Mouse (Mus musculus) neural tube, embryonic 14.5 days (tissue): ENCODE measurements around the gene Gcn1l1. TPM values are rescaled to one million over a fixed set of nuclear protein-coding genes. Genes with fewer than 3 reads are reported as not detected.
A peak's percentile ranks its signal among the peaks of the same experiment; 100 is the strongest.
"Not testable (repeated sequence)": the region's sequence is repeated elsewhere in the genome, so short reads cannot be mapped to it uniquely, and the experiment has no call there.

Experiments used
- ATAC-seq: fragments of 200-750 bp; cut with Nextera tagmentation; 2 replicates; pipeline ENCODE4 v1.8.0; 2017; ENCODE audit warnings: low read depth, mild to moderate bottlenecking, moderate TSS enrichment, moderate library complexity
- H3K27ac ChIP-seq: fragments of 300-500 bp; sonication (generic); 2 replicates; pipeline ENCODE4 v1.5.1; 2014; ENCODE audit warnings: low read depth, mild to moderate bottlenecking, control low read depth, low read length, moderate library complexity, mixed read lengths
- H3K27me3 ChIP-seq: fragments of 300-500 bp; sonication (generic); 2 replicates; pipeline ENCODE4 v1.6.1; 2014; ENCODE audit warnings: low read length; ENCODE audit not compliant: control insufficient read depth, insufficient read depth
- H3K36me3 ChIP-seq: fragments of 300-500 bp; sonication (generic); 2 replicates; pipeline ENCODE4 v1.6.1; 2014; ENCODE audit warnings: low read length, mixed read lengths; ENCODE audit not compliant: control insufficient read depth, insufficient read depth
- H3K4me1 ChIP-seq: fragments of 300-500 bp; sonication (generic); 2 replicates; pipeline ENCODE4 v1.6.1; 2014; ENCODE audit warnings: low read length; ENCODE audit not compliant: control insufficient read depth, insufficient read depth
- H3K4me2 ChIP-seq: fragments of 300-500 bp; sonication (generic); 2 replicates; pipeline ENCODE4 v1.6.1; 2014; ENCODE audit warnings: mild to moderate bottlenecking, low read depth, low read length, control low read depth
- H3K4me3 ChIP-seq: fragments of 300-500 bp; sonication (generic); 2 replicates; pipeline ENCODE4 v1.5.1; 2014; ENCODE audit warnings: low read depth, low read length, control low read depth, mixed read lengths
- H3K9ac ChIP-seq: fragments of 300-500 bp; sonication (generic); replicated peaks from 2 replicates; pipeline ENCODE4 v1.6.1; 2014; ENCODE audit warnings: low read depth, mild to moderate bottlenecking, control low read depth, low read length, mixed read lengths
- H3K9me3 ChIP-seq: fragments of 300-500 bp; sonication (generic); 2 replicates; pipeline ENCODE4 v1.6.1; 2016; ENCODE audit warnings: low read length; ENCODE audit not compliant: control insufficient read depth
- WGBS: fragments of 180-500 bp; shearing (Covaris S2); extraction: QIAGEN DNeasy Blood & Tissue Kit; methylation state at CpG from one replicate; pipeline ENCODE4 v1.1.7; 2014; 5-methylcytosine and 5-hydroxymethylcytosine counted together
- polyA plus RNA-seq: library from polyadenylated mRNA; unstranded; fragments of >200 nt; fragmentation: Nextera tagmentation; extraction: Ambion mirVana; gene quantifications from 2 replicates; pipeline ENCODE4 v1.2.1, GENCODE M21; 2014

Gene Gcn1l1
- 41.9 and 45.2 TPM in 2 replicates for polyA plus RNA-seq

GRCm38 (mm10) chr5:115564737-115565393 lies at the start of gene Gcn1l1:
Gcn1l1 (plus strand) TSS chr5:115565254.
- Histone ChIP-seq H3K27me3 (no peaks in the 10 kb centered on the region; the same call in 1 of the 2 replicates), H3K4me3 (peak within 1 kb of the TSS; percentile 89), H3K4me2 (peak within 1 kb of the TSS; percentile 93), H3K9me3 (no peaks in the 10 kb centered on the region), H3K4me1 (peaks cover 23% of the 10 kb centered on the region), H3K36me3 (peaks cover 29% of the 10 kb centered on the region), H3K27ac (peak within 1 kb of the TSS; percentile 57), H3K9ac (peak within 1 kb of the TSS; percentile 88)
- ATAC-seq: peak; percentile 89
- WGBS: 1% methylated on average over 54 of the region's 55 CpGs

- Histone ChIP-seq H3K4me2 (no peak overlapping the region), H3K9me3 (no peaks in the 10 kb centered on the region), H3K36me3 (no peaks in the 10 kb centered on the region), H3K27me3 (no peaks in the 10 kb centered on the region), H3K4me3 (no peak overlapping the region), H3K4me1 (peaks cover 11% of the 10 kb centered on the region; the same call in 1 of the 2 replicates), H3K9ac (no peak overlapping the region), H3K27ac (0 out of 2 replicates have a peak overlapping the region, but pooled peaks have one; percentile 23)
- WGBS: 79% methylated on average over 32 of the region's 32 CpGs
- ATAC-seq: no peak
These were observed 48.8 kb upstream of the Gcn1l1 start for GRCm38 (mm10) chr5:115516081-115516907.

GRCm38 (mm10) chr5:115516908-115517307 lies 48.1 kb upstream of the Gcn1l1 start:
- Histone ChIP-seq H3K4me1 (peaks cover 11% of the 10 kb centered on the region; the same call in 1 of the 2 replicates), H3K4me3 (no peak overlapping the region), H3K27me3 (no peaks in the 10 kb centered on the region), H3K9me3 (no peaks in the 10 kb centered on the region), H3K36me3 (no peaks in the 10 kb centered on the region), H3K27ac (no peak overlapping the region), H3K9ac (no peak overlapping the region), H3K4me2 (no peak overlapping the region)
- WGBS: 91% methylated on average over 7 of the region's 7 CpGs
- no peak for ATAC-seq

GRCm38 (mm10) chr5:115517501-115517900 lies 47.6 kb upstream of the Gcn1l1 start:
- no peak overlapping the region for H3K27ac ChIP-seq
- H3K36me3 ChIP-seq: no peaks in the 10 kb centered on the region
- no peak for ATAC-seq
- H3K4me3 ChIP-seq: no peak overlapping the region
- H3K9me3 ChIP-seq: no peaks in the 10 kb centered on the region
- no peaks in the 10 kb centered on the region for H3K27me3 ChIP-seq
- no peak overlapping the region for H3K9ac ChIP-seq
- H3K4me2 ChIP-seq: no peak overlapping the region
- 93% methylated on average over 9 of the region's 9 CpGs for WGBS
- peaks cover 11% of the 10 kb centered on the region; the same call in 1 of the 2 replicates for H3K4me1 ChIP-seq

- 98% methylated on average over 6 of the region's 8 CpGs for WGBS
- peaks cover 11% of the 10 kb centered on the region; the same call in 1 of the 2 replicates for H3K4me1 ChIP-seq
- not testable (repeated sequence) for H3K36me3 ChIP-seq, H3K9ac ChIP-seq, H3K27ac ChIP-seq, ATAC-seq, H3K4me2 ChIP-seq, H3K9me3 ChIP-seq, H3K4me3 ChIP-seq, H3K27me3 ChIP-seq
These were observed 46.8 kb upstream of the Gcn1l1 start for GRCm38 (mm10) chr5:115518214-115518613.

- 86% methylated on average over 21 of the region's 21 CpGs for WGBS
- no peak overlapping the region for H3K27ac ChIP-seq
These were observed 44.7 kb upstream of the Gcn1l1 start for GRCm38 (mm10) chr5:115520325-115520869.

GRCm38 (mm10) chr5:115521553-115522461 lies 43.2 kb upstream of the Gcn1l1 start:
- H3K36me3 ChIP-seq: no peaks in the 10 kb centered on the region
- no peak overlapping the region for H3K4me2 ChIP-seq
- no peaks in the 10 kb centered on the region for H3K9me3 ChIP-seq
- no peak overlapping the region for H3K4me3 ChIP-seq
- no peak for ATAC-seq
- no peak overlapping the region for H3K27ac ChIP-seq
- H3K4me1 ChIP-seq: peaks cover 3% of the 10 kb centered on the region; the same call in 1 of the 2 replicates
- H3K9ac ChIP-seq: no peak overlapping the region
- H3K27me3 ChIP-seq: no peaks in the 10 kb centered on the region
- 67% methylated on average over 21 of the region's 21 CpGs for WGBS

More at GRCm38 (mm10) chr5:115520325-115520869, 44.7 kb upstream of the Gcn1l1 start:
- no peak overlapping the region for H3K4me3 ChIP-seq
- peaks cover 3% of the 10 kb centered on the region; the same call in 1 of the 2 replicates for H3K4me1 ChIP-seq
- no peak overlapping the region for H3K9ac ChIP-seq
- H3K27me3 ChIP-seq: no peaks in the 10 kb centered on the region
- no peak overlapping the region for H3K4me2 ChIP-seq
- H3K36me3 ChIP-seq: no peaks in the 10 kb centered on the region
- ATAC-seq: no peak
- H3K9me3 ChIP-seq: no peaks in the 10 kb centered on the region

GRCm38 (mm10) chr5:115522531-115522930 lies 42.5 kb upstream of the Gcn1l1 start:
- Histone ChIP-seq H3K4me3 (no peak overlapping the region), H3K4me2 (no peak overlapping the region), H3K9ac (no peak overlapping the region), H3K4me1 (peaks cover 3% of the 10 kb centered on the region; the same call in 1 of the 2 replicates), H3K9me3 (no peaks in the 10 kb centered on the region), H3K27me3 (no peaks in the 10 kb centered on the region), H3K27ac (no peak overlapping the region), H3K36me3 (no peaks in the 10 kb centered on the region)
- 90% methylated on average over 4 of the region's 4 CpGs for WGBS
- ATAC-seq: no peak
